Mouse (Mus musculus): ENCODE measurements around the gene Hs3st5.
"Not testable (repeated sequence)": the region's sequence is repeated elsewhere in the genome, so short reads cannot be mapped to it uniquely, and the experiment has no call there.

The Hs3st5 gene

GRCm38 (mm10) chr10:36558736-36559135 is 52.1 kb downstream of the Hs3st5 start:
- no peak for DNase-seq

- DNase-seq: no peak
These were observed 60.6 kb downstream of the Hs3st5 start for GRCm38 (mm10) chr10:36567258-36567657.

- no peak for DNase-seq
These were observed 65.9 kb downstream of the Hs3st5 start for GRCm38 (mm10) chr10:36572540-36572939.

GRCm38 (mm10) chr10:36578375-36579145 is 71.9 kb downstream of the Hs3st5 start:
- DNase-seq: no peak

GRCm38 (mm10) chr10:36610400-36610799 is 103.8 kb downstream of the Hs3st5 start:
- no peak for DNase-seq

GRCm38 (mm10) chr10:36611415-36611814 is 104.8 kb downstream of the Hs3st5 start:
- DNase-seq: not testable (repeated sequence)

- no peak for DNase-seq
These were observed 116.4 kb downstream of the Hs3st5 start for GRCm38 (mm10) chr10:36623037-36623436.

GRCm38 (mm10) chr10:36627952-36628351 is 121.3 kb downstream of the Hs3st5 start:
- no peak for DNase-seq

- no peak for DNase-seq
These were observed 125.1 kb downstream of the Hs3st5 start for GRCm38 (mm10) chr10:36631746-36632145.

GRCm38 (mm10) chr10:36650653-36651052 is 144.0 kb downstream of the Hs3st5 start:
- DNase-seq: no peak

GRCm38 (mm10) chr10:36713974-36714373 is 207.4 kb downstream of the Hs3st5 start:
- no peak for DNase-seq

- no peak for DNase-seq
These were observed 219.6 kb downstream of the Hs3st5 start for GRCm38 (mm10) chr10:36726239-36726638.

GRCm38 (mm10) chr10:36729361-36730098 is 222.9 kb downstream of the Hs3st5 start:
- no peak for DNase-seq

- no peak for DNase-seq
These were observed 232.8 kb downstream of the Hs3st5 start for GRCm38 (mm10) chr10:36739375-36739774.

- DNase-seq: no peak
These were observed 243.4 kb downstream of the Hs3st5 start for GRCm38 (mm10) chr10:36750021-36750420.

- no peak for DNase-seq
These were observed 247.9 kb downstream of the Hs3st5 start for GRCm38 (mm10) chr10:36754471-36754870.

- no peak for DNase-seq
These were observed 267.0 kb downstream of the Hs3st5 start for GRCm38 (mm10) chr10:36773595-36773994.

- no peak for DNase-seq
These were observed 268.3 kb downstream of the Hs3st5 start for GRCm38 (mm10) chr10:36774898-36775297.

- DNase-seq: peak; percentile 8
These were observed 275.0 kb downstream of the Hs3st5 start for GRCm38 (mm10) chr10:36781641-36782040.

GRCm38 (mm10) chr10:36786970-36787369 is 280.4 kb downstream of the Hs3st5 start:
- no peak for DNase-seq

GRCm38 (mm10) chr10:36791771-36792170 is 285.2 kb downstream of the Hs3st5 start:
- DNase-seq: peak; percentile 9

GRCm38 (mm10) chr10:36795311-36795710 is 288.7 kb downstream of the Hs3st5 start:
- no peak for DNase-seq

GRCm38 (mm10) chr10:36800925-36801482 is 294.4 kb downstream of the Hs3st5 start:
- peak; percentile 6 for DNase-seq

- no peak for DNase-seq
These were observed 297.1 kb downstream of the Hs3st5 start for GRCm38 (mm10) chr10:36803705-36804104.

Measured in kidney, postnatal 10 days (tissue).